Mouse (Mus musculus): ENCODE results near the gene Prkd2. TPM values are rescaled to one million over a fixed set of nuclear protein-coding genes. Genes with fewer than 3 reads are reported as not detected.

The Prkd2 gene
- total and polyA plus RNA-seq, 2 experiments from 2014 or later: 4.3 TPM

- H3K9ac ChIP-seq (replicated peaks; ENCODE audit: low read length): no peak overlapping the region
- WGBS: 57% methylated on average over 5 of the region's 5 CpGs
Measured at GRCm38 (mm10) chr7:16823734-16824133, 19.0 kb upstream of the Prkd2 start.

GRCm38 (mm10) chr7:16825785-16826184 lies 16.9 kb upstream of the Prkd2 start:
- ATAC-seq (no peak), DNase-seq (ENCODE audit: low spot score) (peak; percentile 44)
- no peak overlapping the region for H3K4me3 ChIP-seq (ENCODE audit: low read length)
- TF ChIP-seq CTCF (IDR thresholded peaks at IDR 0.05; ENCODE audit: low read depth): peak; percentile 56
- H3K4me2 ChIP-seq (ENCODE audit: low read depth, low read length): no peak overlapping the region
- WGBS: 81% methylated on average over 10 of the region's 10 CpGs
- no peak overlapping the region for H3K27ac ChIP-seq
- H3K9me3 ChIP-seq (ENCODE audit: low read length): no peaks in the 10 kb centered on the region
- peaks cover 6% of the 10 kb centered on the region for H3K4me1 ChIP-seq (ENCODE audit: insufficient read depth, low read length)
- H3K36me3 ChIP-seq (ENCODE audit: insufficient read depth, low read length): peaks cover 66% of the 10 kb centered on the region
- H3K27me3 ChIP-seq (ENCODE audit: insufficient read depth, low read length): no peaks in the 10 kb centered on the region
- no peak overlapping the region for H3K9ac ChIP-seq (replicated peaks; ENCODE audit: low read length)

More at GRCm38 (mm10) chr7:16823734-16824133, 19.0 kb upstream of the Prkd2 start:
- Histone ChIP-seq H3K9me3 (ENCODE audit: low read length) (no peaks in the 10 kb centered on the region), H3K27me3 (ENCODE audit: insufficient read depth, low read length) (no peaks in the 10 kb centered on the region), H3K4me3 (ENCODE audit: low read length) (no peak overlapping the region), H3K4me1 (ENCODE audit: insufficient read depth, low read length) (peaks cover 25% of the 10 kb centered on the region), H3K4me2 (ENCODE audit: low read depth, low read length) (no peak overlapping the region), H3K27ac (no peak overlapping the region), H3K36me3 (ENCODE audit: insufficient read depth, low read length) (peaks cover 46% of the 10 kb centered on the region)
- TF ChIP-seq CTCF (IDR thresholded peaks at IDR 0.05; ENCODE audit: low read depth): no peak
- no peak for DNase-seq (ENCODE audit: low spot score)
- no peak for ATAC-seq

- H3K27me3 ChIP-seq (ENCODE audit: insufficient read depth, low read length): no peaks in the 10 kb centered on the region
- no peak for TF ChIP-seq CTCF (IDR thresholded peaks at IDR 0.05; ENCODE audit: low read depth)
- peak; percentile 5; the same call in 1 of the 2 replicates for ATAC-seq
- no peaks in the 10 kb centered on the region for H3K9me3 ChIP-seq (ENCODE audit: low read length)
- H3K4me1 ChIP-seq (ENCODE audit: insufficient read depth, low read length): no peaks in the 10 kb centered on the region
- H3K4me3 ChIP-seq (ENCODE audit: low read length): no peak overlapping the region
- DNase-seq (ENCODE audit: low spot score): no peak
- 82% methylated on average over 5 of the region's 5 CpGs for WGBS
- H3K36me3 ChIP-seq (ENCODE audit: insufficient read depth, low read length): peaks cover 74% of the 10 kb centered on the region
- H3K9ac ChIP-seq (replicated peaks; ENCODE audit: low read length): no peak overlapping the region
- no peak overlapping the region for H3K4me2 ChIP-seq (ENCODE audit: low read depth, low read length)
- H3K27ac ChIP-seq: no peak overlapping the region
Measured at GRCm38 (mm10) chr7:16826571-16826970, 16.1 kb upstream of the Prkd2 start.

- H3K27me3 ChIP-seq (ENCODE audit: insufficient read depth, low read length): no peaks in the 10 kb centered on the region
- ATAC-seq (no peak), DNase-seq (ENCODE audit: low spot score) (no peak)
- peaks cover 80% of the 10 kb centered on the region for H3K36me3 ChIP-seq (ENCODE audit: insufficient read depth, low read length)
- 80% methylated on average over 4 of the region's 4 CpGs for WGBS
- no peak for TF ChIP-seq CTCF (IDR thresholded peaks at IDR 0.05; ENCODE audit: low read depth)
- no peak overlapping the region for H3K4me2 ChIP-seq (ENCODE audit: low read depth, low read length)
- H3K9me3 ChIP-seq (ENCODE audit: low read length): no peaks in the 10 kb centered on the region
- H3K4me3 ChIP-seq (ENCODE audit: low read length): no peak overlapping the region
- no peak overlapping the region for H3K9ac ChIP-seq (replicated peaks; ENCODE audit: low read length)
- no peak overlapping the region for H3K27ac ChIP-seq
- H3K4me1 ChIP-seq (ENCODE audit: insufficient read depth, low read length): no peaks in the 10 kb centered on the region
Measured at GRCm38 (mm10) chr7:16827274-16827673, 15.4 kb upstream of the Prkd2 start.

- Histone ChIP-seq H3K36me3 (ENCODE audit: insufficient read depth, low read length) (peaks cover 89% of the 10 kb centered on the region), H3K27ac (no peak overlapping the region), H3K9ac (replicated peaks; ENCODE audit: low read length) (no peak overlapping the region), H3K4me1 (ENCODE audit: insufficient read depth, low read length) (no peaks in the 10 kb centered on the region), H3K9me3 (ENCODE audit: low read length) (no peaks in the 10 kb centered on the region), H3K27me3 (ENCODE audit: insufficient read depth, low read length) (no peaks in the 10 kb centered on the region), H3K4me2 (ENCODE audit: low read depth, low read length) (no peak overlapping the region), H3K4me3 (ENCODE audit: low read length) (no peak overlapping the region)
- no peak for TF ChIP-seq CTCF (IDR thresholded peaks at IDR 0.05; ENCODE audit: low read depth)
- WGBS: 89% methylated on average over 9 of the region's 9 CpGs
- no peak for DNase-seq (ENCODE audit: low spot score)
- ATAC-seq: no peak
Measured at GRCm38 (mm10) chr7:16830449-16830848, 12.3 kb upstream of the Prkd2 start.

GRCm38 (mm10) chr7:16837916-16838803 lies 4.5 kb upstream of the Prkd2 start:
- 96% methylated on average over 18 of the region's 18 CpGs for WGBS
- H3K9me3 ChIP-seq (ENCODE audit: low read length): no peaks in the 10 kb centered on the region
- H3K9ac ChIP-seq (replicated peaks; ENCODE audit: low read length): no peak overlapping the region
- no peak overlapping the region for H3K4me2 ChIP-seq (ENCODE audit: low read depth, low read length)
- H3K27ac ChIP-seq: no peak overlapping the region
- TF ChIP-seq CTCF (IDR thresholded peaks at IDR 0.05; ENCODE audit: low read depth): no peak
- H3K36me3 ChIP-seq (ENCODE audit: insufficient read depth, low read length): peaks cover 58% of the 10 kb centered on the region
- H3K4me1 ChIP-seq (ENCODE audit: insufficient read depth, low read length): 0 out of 2 replicates have a peak, but pooled peaks cover under 1% of the 10 kb centered on the region
- no peak overlapping the region for H3K4me3 ChIP-seq (ENCODE audit: low read length)
- DNase-seq (ENCODE audit: low spot score): no peak
- no peaks in the 10 kb centered on the region for H3K27me3 ChIP-seq (ENCODE audit: insufficient read depth, low read length)
- no peak for ATAC-seq
